7 mouse cellular contexts compared by ENCODE assay signal in the genomic region with DNA sequence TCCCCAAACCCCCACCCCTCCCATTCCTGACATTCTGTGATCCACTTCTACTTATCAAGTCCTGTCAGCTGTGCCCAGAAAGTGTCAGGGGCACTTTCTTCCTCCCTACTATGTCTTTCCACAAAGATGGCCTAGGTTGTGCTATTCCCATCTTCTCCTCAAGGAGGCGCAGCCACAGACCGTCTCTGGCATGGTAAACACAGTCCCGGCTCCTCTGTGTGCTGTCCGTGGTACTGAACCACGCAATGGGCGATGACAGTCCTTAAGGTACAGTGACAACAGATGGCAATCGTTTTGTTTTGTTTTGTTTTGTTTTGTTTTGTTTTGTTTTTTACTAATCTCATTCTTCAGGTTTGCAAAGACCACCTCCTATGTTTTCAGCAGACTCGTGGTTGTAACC.
DNase-seq lines count a peak whose midpoint lies in the region; ATAC-seq and TF ChIP-seq lines count a peak whose summit lies in the region.

No protein-coding gene starts in this region.

- no peak overlapping the region for H3K9ac ChIP-seq in MEL (ENCODE audit: control insufficient read depth, low read depth, low read length, poor library complexity, severe bottlenecking)
- H3K9ac ChIP-seq in midbrain, embryonic 14.5 days (replicated peaks; ENCODE audit: low read length), result no peak overlapping the region

- TF ChIP-seq CTCF in MEL (IDR thresholded peaks at IDR 0.05 in 2 of 3, conservative IDR thresholded peaks at IDR 0.05 in 1 of 3; ENCODE audit: control insufficient read depth in 1 of 3, insufficient read depth in 1 of 3, low read depth in 2 of 3, low read length in 3 of 3, poor library complexity in 1 of 3, severe bottlenecking in 1 of 3), result peak; percentile 31 to 59 (median 35)
- peak; percentile 85 for TF ChIP-seq CTCF in testis, adult 2 months (IDR thresholded peaks at IDR 0.05; ENCODE audit: control insufficient read depth, insufficient read depth, insufficient replicate concordance, low read depth, low read length)

- no peaks in the 10 kb centered on the region for H3K27me3 ChIP-seq in MEL (ENCODE audit: control insufficient read depth in 1 of 2, insufficient read depth in 2 of 2, low read length in 2 of 2)
- H3K27me3 ChIP-seq in midbrain, embryonic 14.5 days (ENCODE audit: control insufficient read depth, insufficient read depth, low read length), result no peaks in the 10 kb centered on the region
- H3K27me3 ChIP-seq in testis, adult 2 months (ENCODE audit: control insufficient read depth, insufficient read depth, low read length), result no peaks in the 10 kb centered on the region

- H3K4me3 ChIP-seq in MEL (ENCODE audit: control insufficient read depth in 1 of 2, insufficient read depth in 1 of 2, low read depth in 2 of 2, low read length in 2 of 2), result no peak overlapping the region
- no peak overlapping the region for H3K4me3 ChIP-seq in midbrain, embryonic 14.5 days (replicated peaks; ENCODE audit: low read depth, low read length)
- H3K4me3 ChIP-seq in testis, adult 2 months (ENCODE audit: control insufficient read depth, low read depth, low read length), result no peak overlapping the region

- TF ChIP-seq RAD21 in MEL (IDR thresholded peaks at IDR 0.05; ENCODE audit: low read depth, low read length), result peak; percentile 29

- peak; percentile 47 to 57 for DNase-seq in CD8-positive naive resting alpha-beta T cell, adult 2 months (ENCODE audit: low read depth in 2 of 2, low spot score in 2 of 2)
- DNase-seq in MEL (ENCODE audit: low read depth, low spot score), result peak; percentile 63
- DNase-seq in cerebellum, postnatal 10 days, result peak; percentile 78 to 80
- DNase-seq in heart, adult 8-10 months (ENCODE audit: low spot score), result peak; percentile 57
- peak; percentile 64 to 74 for DNase-seq in layer of hippocampus, postnatal 10 days (ENCODE audit: low spot score in 2 of 2)
- DNase-seq in midbrain, embryonic 14.5 days, result peak; percentile 74

- 14% methylated on average over 8 of the region's 8 CpGs for WGBS in midbrain, embryonic 14.5 days

- no peak for ATAC-seq in midbrain, embryonic 14.5 days (ENCODE audit: low FRiP score, low TSS enrichment)

- H3K27ac ChIP-seq in MEL (ENCODE audit: control insufficient read depth, low read depth, low read length), result no peak overlapping the region
- H3K27ac ChIP-seq in midbrain, embryonic 14.5 days (replicated peaks; ENCODE audit: low read depth, low read length), result no peak overlapping the region
- H3K27ac ChIP-seq in testis, adult 2 months (ENCODE audit: control insufficient read depth, insufficient read depth, low read depth, low read length), result no peak overlapping the region

- no peaks in the 10 kb centered on the region for H3K9me3 ChIP-seq in MEL (replicated peaks; ENCODE audit: insufficient read depth, low read length)
- no peaks in the 10 kb centered on the region for H3K9me3 ChIP-seq in midbrain, embryonic 14.5 days (ENCODE audit: control insufficient read depth, low read length)

- no peaks in the 10 kb centered on the region for H3K36me3 ChIP-seq in MEL (ENCODE audit: control insufficient read depth in 1 of 2, insufficient read depth in 2 of 2, low read length in 2 of 2)
- H3K36me3 ChIP-seq in midbrain, embryonic 14.5 days (ENCODE audit: control insufficient read depth, insufficient read depth, low read length), result no peaks in the 10 kb centered on the region
- H3K36me3 ChIP-seq in testis, adult 2 months (ENCODE audit: control insufficient read depth, insufficient read depth, low read length), result no peaks in the 10 kb centered on the region

- H3K79me2 ChIP-seq in MEL (ENCODE audit: control insufficient read depth, insufficient read depth, low read length, poor library complexity), result no peaks in the 10 kb centered on the region

- no peak overlapping the region for H3K4me2 ChIP-seq in midbrain, embryonic 14.5 days (ENCODE audit: low read length)

- TF ChIP-seq EP300 in MEL (IDR thresholded peaks at IDR 0.05; ENCODE audit: low read depth in 1 of 2, low read length in 2 of 2), result no peak

- no peak for TF ChIP-seq POLR2A in MEL (IDR thresholded peaks at IDR 0.05; ENCODE audit: control insufficient read depth in 1 of 2, insufficient read depth in 1 of 2, low read depth in 1 of 2, low read length in 2 of 2, poor library complexity in 1 of 2)
- no peak for TF ChIP-seq POLR2A in testis, adult 2 months (IDR thresholded peaks at IDR 0.05; ENCODE audit: control insufficient read depth, low read depth, low read length)

- H3K4me1 ChIP-seq in MEL (ENCODE audit: control insufficient read depth in 1 of 2, insufficient read depth in 2 of 2, low read length in 2 of 2), result no peaks in the 10 kb centered on the region
- H3K4me1 ChIP-seq in midbrain, embryonic 14.5 days (ENCODE audit: control insufficient read depth, insufficient read depth, low read length), result no peaks in the 10 kb centered on the region
- H3K4me1 ChIP-seq in testis, adult 2 months (ENCODE audit: control insufficient read depth, insufficient read depth, low read length), result no peaks in the 10 kb centered on the region

TF ChIP-seq in MEL, 35 proteins besides CTCF, POLR2A, EP300 and RAD21:
- TF ChIP-seq HCFC1 (IDR thresholded peaks at IDR 0.05; ENCODE audit: low read depth, low read length) (no peak), SMC3 (IDR thresholded peaks at IDR 0.05; ENCODE audit: low read depth, low read length) (peak; percentile 52), SIN3A (IDR thresholded peaks at IDR 0.05; ENCODE audit: low read length) (peak; percentile 53), MXI1 (IDR thresholded peaks at IDR 0.05; ENCODE audit: low read depth, low read length) (peak; percentile 36; the same call in 1 of the 2 replicates)
